Mouse (Mus musculus) forebrain, embryonic 16.5 days (tissue): ENCODE measurements around the gene Tnfrsf12a. TPM values are rescaled to one million over a fixed set of nuclear protein-coding genes. Genes with fewer than 3 reads are reported as not detected.

Experiments used
- ATAC-seq: fragments of 200-750 bp; cut with Nextera tagmentation; 2 replicates; pipeline ENCODE4 v1.8.0; 2017; ENCODE audit warnings: mild to moderate bottlenecking, moderate library complexity
- H3K27ac ChIP-seq: fragments of 300-500 bp; sonication (generic); 2 replicates; pipeline ENCODE4 v1.5.1; 2014; ENCODE audit warnings: low read length, control low read depth
- H3K27me3 ChIP-seq: fragments of 300-500 bp; sonication (generic); replicated peaks from 2 replicates; pipeline ENCODE4 v1.6.1; 2014; ENCODE audit warnings: low read length; ENCODE audit not compliant: control insufficient read depth, insufficient read depth
- H3K36me3 ChIP-seq: fragments of 300-500 bp; sonication (generic); 2 replicates; pipeline ENCODE4 v1.6.1; 2014; ENCODE audit not compliant: control insufficient read depth, insufficient read depth
- H3K4me1 ChIP-seq: fragments of 300-500 bp; sonication (generic); replicated peaks from 2 replicates; pipeline ENCODE4 v1.6.1; 2014; ENCODE audit warnings: low read length; ENCODE audit not compliant: control insufficient read depth, insufficient read depth
- H3K4me2 ChIP-seq: fragments of 300-500 bp; sonication (generic); 2 replicates; pipeline ENCODE4 v1.6.1; 2014; ENCODE audit warnings: mild to moderate bottlenecking, low read length, control low read depth
- H3K4me3 ChIP-seq: fragments of 300-500 bp; sonication (generic); replicated peaks from 2 replicates; pipeline ENCODE4 v1.5.1; 2014; ENCODE audit warnings: mild to moderate bottlenecking, low read length, control low read depth
- H3K9ac ChIP-seq: fragments of 300-500 bp; sonication (generic); replicated peaks from 2 replicates; pipeline ENCODE4 v1.6.1; 2014; ENCODE audit warnings: low read depth, low read length, control low read depth
- H3K9me3 ChIP-seq: fragments of 300-500 bp; sonication (generic); 2 replicates; pipeline ENCODE4 v1.6.1; 2016; ENCODE audit warnings: low read length; ENCODE audit not compliant: control insufficient read depth
- WGBS: fragments of 180-500 bp; shearing (Covaris S2); extraction: QIAGEN DNeasy Blood & Tissue Kit; methylation state at CpG from one replicate; pipeline ENCODE4 v1.1.7; 2014; 5-methylcytosine and 5-hydroxymethylcytosine counted together
- polyA plus RNA-seq: library from polyadenylated mRNA; unstranded; fragments of >200 nt; fragmentation: Nextera tagmentation; extraction: Ambion mirVana; gene quantifications from 2 replicates; pipeline ENCODE4 v1.2.1, GENCODE M21; 2015

Gene Tnfrsf12a
- polyA plus RNA-seq, 1 experiment from 2014 or later = 4.8 TPM

- peak; percentile 96 for ATAC-seq
- Histone ChIP-seq H3K4me1 (peaks cover 30% of the 10 kb centered on the region), H3K4me2 (peak within 1 kb of the TSS; percentile 79), H3K36me3 (no peaks in the 10 kb centered on the region; the same call in 1 of the 2 replicates), H3K27me3 (peaks cover 13% of the 10 kb centered on the region), H3K9me3 (no peaks in the 10 kb centered on the region), H3K4me3 (peak within 1 kb of the TSS; percentile 80), H3K27ac (peak within 1 kb of the TSS; percentile 82), H3K9ac (peak within 1 kb of the TSS; percentile 82)
- under 1% methylated on average over 45 of the region's 45 CpGs for WGBS
These were observed 3.7 kb downstream of the Tnfrsf12a start, which contains the start of the genes Hcfc1r1 and Thoc6 for GRCm38 (mm10) chr17:23673424-23674073. Hcfc1r1 (plus strand) TSS chr17:23673596. Thoc6 (minus strand) TSS chr17:23673882.

- peaks cover 9% of the 10 kb centered on the region; the same call in 1 of the 2 replicates for H3K27me3 ChIP-seq
- no peaks in the 10 kb centered on the region for H3K9me3 ChIP-seq
- peaks cover 30% of the 10 kb centered on the region for H3K4me1 ChIP-seq
- no peak for ATAC-seq
- H3K27ac ChIP-seq = no peak overlapping the region
- peak overlapping the region; percentile 80 for H3K4me3 ChIP-seq
- WGBS = 64% methylated on average over 3 of the region's 3 CpGs
- peak overlapping the region; percentile 79 for H3K4me2 ChIP-seq
- no peaks in the 10 kb centered on the region; the same call in 1 of the 2 replicates for H3K36me3 ChIP-seq
- H3K9ac ChIP-seq = no peak overlapping the region
These were observed 4.5 kb downstream of the Tnfrsf12a start for GRCm38 (mm10) chr17:23672761-23673160.

GRCm38 (mm10) chr17:23671519-23671918 is 5.7 kb downstream of the Tnfrsf12a start:
- Histone ChIP-seq H3K27ac (no peak overlapping the region), H3K4me1 (peaks cover 21% of the 10 kb centered on the region), H3K4me2 (no peak overlapping the region), H3K4me3 (no peak overlapping the region), H3K9me3 (no peaks in the 10 kb centered on the region), H3K9ac (no peak overlapping the region), H3K27me3 (peaks cover 9% of the 10 kb centered on the region; the same call in 1 of the 2 replicates), H3K36me3 (no peaks in the 10 kb centered on the region; the same call in 1 of the 2 replicates)
- no peak for ATAC-seq
- WGBS = 99% methylated on average over 3 of the region's 3 CpGs

GRCm38 (mm10) chr17:23670516-23671074 is 6.7 kb downstream of the Tnfrsf12a start:
- no peak overlapping the region for H3K27ac ChIP-seq
- H3K36me3 ChIP-seq = no peaks in the 10 kb centered on the region; the same call in 1 of the 2 replicates
- no peak overlapping the region for H3K4me3 ChIP-seq
- WGBS = 91% methylated on average over 7 of the region's 7 CpGs
- H3K9me3 ChIP-seq = no peaks in the 10 kb centered on the region
- peaks cover 16% of the 10 kb centered on the region for H3K4me1 ChIP-seq
- ATAC-seq = no peak
- H3K4me2 ChIP-seq = no peak overlapping the region
- H3K9ac ChIP-seq = no peak overlapping the region
- peaks cover under 1% of the 10 kb centered on the region; the same call in 1 of the 2 replicates for H3K27me3 ChIP-seq

GRCm38 (mm10) chr17:23665511-23665910 is 11.8 kb downstream of the Tnfrsf12a start:
- Histone ChIP-seq H3K9ac (no peak overlapping the region), H3K4me1 (no peaks in the 10 kb centered on the region), H3K27me3 (peaks cover 24% of the 10 kb centered on the region), H3K36me3 (no peaks in the 10 kb centered on the region; the same call in 1 of the 2 replicates), H3K9me3 (no peaks in the 10 kb centered on the region), H3K4me2 (no peak overlapping the region), H3K4me3 (no peak overlapping the region), H3K27ac (no peak overlapping the region)
- ATAC-seq = no peak
- 84% methylated on average over 14 of the region's 14 CpGs for WGBS

GRCm38 (mm10) chr17:23664556-23665021 is 12.7 kb downstream of the Tnfrsf12a start:
- WGBS = 15% methylated on average over 5 of the region's 5 CpGs
- Histone ChIP-seq H3K9ac (no peak overlapping the region), H3K27me3 (peaks cover 32% of the 10 kb centered on the region), H3K4me2 (no peak overlapping the region), H3K27ac (no peak overlapping the region), H3K9me3 (no peaks in the 10 kb centered on the region), H3K4me1 (0 out of 2 replicates have a peak, but pooled peaks cover 2% of the 10 kb centered on the region), H3K4me3 (no peak overlapping the region), H3K36me3 (no peaks in the 10 kb centered on the region; the same call in 1 of the 2 replicates)
- ATAC-seq = no peak

DNA sequence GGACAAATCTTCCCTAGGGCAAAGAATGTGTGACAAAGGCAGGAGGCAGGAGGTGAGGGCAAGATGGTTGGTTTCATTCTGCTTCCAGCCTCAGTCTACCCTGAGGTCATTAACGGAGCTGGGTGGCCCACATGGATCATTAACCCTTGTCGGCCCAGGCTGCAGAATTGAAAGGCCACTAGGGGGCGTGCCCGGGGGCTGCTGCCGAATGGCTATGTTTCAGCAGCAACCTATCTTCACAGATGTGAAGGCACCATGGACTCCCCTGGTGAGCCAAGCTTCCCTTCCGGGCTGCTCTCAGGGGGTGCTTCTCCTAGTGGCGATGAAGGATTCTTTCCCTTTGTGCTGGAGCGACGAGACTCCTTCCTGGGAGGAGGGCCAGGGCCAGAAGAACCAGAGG is 15.7 kb downstream of the Tnfrsf12a start:
- ATAC-seq = no peak
- Histone ChIP-seq H3K36me3 (no peaks in the 10 kb centered on the region), H3K9ac (no peak overlapping the region), H3K27me3 (peaks cover 38% of the 10 kb centered on the region), H3K9me3 (no peaks in the 10 kb centered on the region), H3K27ac (no peak overlapping the region), H3K4me3 (no peak overlapping the region), H3K4me1 (0 out of 2 replicates have a peak, but pooled peaks cover 2% of the 10 kb centered on the region), H3K4me2 (no peak overlapping the region)
- WGBS = 4% methylated on average over 9 of the region's 9 CpGs

DNA sequence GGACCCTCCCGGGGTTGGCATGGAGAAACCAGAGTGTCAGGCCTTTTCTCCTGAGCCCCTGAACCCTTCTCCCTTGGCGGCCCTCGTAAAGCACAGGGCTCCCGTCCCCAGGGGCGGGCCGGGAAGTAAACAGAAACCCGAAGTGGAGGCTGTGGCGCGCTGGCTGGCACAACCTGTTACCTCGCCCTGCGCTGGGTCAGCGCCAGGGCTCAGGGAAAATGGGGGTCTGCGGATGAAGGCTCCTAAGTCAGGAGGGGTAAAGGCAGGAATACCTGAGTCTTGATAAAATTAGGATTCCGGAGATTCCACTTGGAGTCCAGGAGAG is 16.4 kb downstream of the Tnfrsf12a start:
- H3K27ac ChIP-seq = no peak overlapping the region
- H3K27me3 ChIP-seq = peaks cover 38% of the 10 kb centered on the region
- H3K4me2 ChIP-seq = no peak overlapping the region
- H3K9ac ChIP-seq = no peak overlapping the region
- WGBS = 4% methylated on average over 12 of the region's 14 CpGs
- H3K4me1 ChIP-seq = 0 out of 2 replicates have a peak, but pooled peaks cover 2% of the 10 kb centered on the region
- no peak overlapping the region for H3K4me3 ChIP-seq
- no peaks in the 10 kb centered on the region for H3K9me3 ChIP-seq
- H3K36me3 ChIP-seq = no peaks in the 10 kb centered on the region
- no peak for ATAC-seq

- 5% methylated on average over 27 of the region's 27 CpGs for WGBS
- H3K4me2 ChIP-seq = no peak within 1 kb of the TSS
- no peak for ATAC-seq
- no peaks in the 10 kb centered on the region for H3K36me3 ChIP-seq
- no peak within 1 kb of the TSS for H3K27ac ChIP-seq
- no peaks in the 10 kb centered on the region for H3K9me3 ChIP-seq
- H3K27me3 ChIP-seq = peaks cover 38% of the 10 kb centered on the region
- H3K4me1 ChIP-seq = 0 out of 2 replicates have a peak, but pooled peaks cover 2% of the 10 kb centered on the region
- H3K9ac ChIP-seq = no peak within 1 kb of the TSS
- H3K4me3 ChIP-seq = no peak within 1 kb of the TSS
These were observed 17.0 kb downstream of the Tnfrsf12a start, which contains the start of gene Bicdl2 for GRCm38 (mm10) chr17:23660117-23660875. Bicdl2 (plus strand) TSS chr17:23660506.
